Mouse (Mus musculus): ENCODE measurements around the gene Syt10.
"Not testable (repeated sequence)": the region's sequence is repeated elsewhere in the genome, so short reads cannot be mapped to it uniquely, and the experiment has no call there.

The Syt10 gene

GRCm38 (mm10) chr15:89841364-89842017 lies at the start of gene Syt10:
Gene Syt10 (minus strand): TSS chr15:89841860.
- peak; percentile 39 to 61 for DNase-seq (ENCODE audit: low spot score in 2 of 2)

- DNase-seq (ENCODE audit: low spot score in 2 of 2) = no peak
Measured at GRCm38 (mm10) chr15:89883799-89884198, 42.1 kb upstream of the Syt10 start.

GRCm38 (mm10) chr15:89878981-89879380 lies 37.3 kb upstream of the Syt10 start:
- no peak for DNase-seq (ENCODE audit: low spot score in 2 of 2)

- DNase-seq (ENCODE audit: low spot score in 2 of 2) = no peak
Measured at GRCm38 (mm10) chr15:89816098-89816497, 25.6 kb downstream of the Syt10 start.

GRCm38 (mm10) chr15:89804478-89804877 lies 37.2 kb downstream of the Syt10 start:
- no peak for DNase-seq (ENCODE audit: low spot score in 2 of 2)

GRCm38 (mm10) chr15:89779928-89780327 lies 61.7 kb downstream of the Syt10 start:
- no peak for DNase-seq (ENCODE audit: low spot score in 2 of 2)

GRCm38 (mm10) chr15:89766016-89766415 lies 75.6 kb downstream of the Syt10 start:
- not testable (repeated sequence) for DNase-seq (ENCODE audit: low spot score in 2 of 2)

GRCm38 (mm10) chr15:89733611-89734010 lies 108.0 kb downstream of the Syt10 start:
- peak in 1 of 2 experiments; percentile 2 for DNase-seq (ENCODE audit: low spot score in 2 of 2)
